Mouse (Mus musculus) hindbrain, postnatal 0 days (tissue): ENCODE measurements at regions not wholly inside any gene's neighbourhood (a gene's known extent, or its start where the extent isn't known, plus 50 kb on each side); places are given as distances from the start of the nearest gene placed in this dataset.
"Not testable (repeated sequence)": the region's sequence is repeated elsewhere in the genome, so short reads cannot be mapped to it uniquely, and the experiment has no call there.

Experiments used
- ATAC-seq: fragments of 200-750 bp; cut with Nextera tagmentation; 2 replicates; pipeline ENCODE4 v1.8.0; 2017; ENCODE audit warnings: mild to moderate bottlenecking, moderate TSS enrichment, moderate library complexity
- DNase-seq: peaks from one replicate; pipeline ENCODE4 v3.0.0-alpha.2; 2015; ENCODE audit warnings: low spot score
- H3K27ac ChIP-seq: fragments of 300-500 bp; sonication (generic); 2 replicates; pipeline ENCODE4 v1.5.1; 2014; ENCODE audit warnings: mild to moderate bottlenecking
- H3K27me3 ChIP-seq: fragments of 300-500 bp; sonication (generic); 2 replicates; pipeline ENCODE4 v1.6.1; 2014; ENCODE audit warnings: low read length, mixed read lengths; ENCODE audit not compliant: insufficient read depth
- H3K36me3 ChIP-seq: fragments of 300-500 bp; sonication (generic); 2 replicates; pipeline ENCODE4 v1.6.1; 2014; ENCODE audit warnings: low read length, mixed read lengths; ENCODE audit not compliant: insufficient read depth
- H3K4me1 ChIP-seq: fragments of 300-500 bp; sonication (generic); 2 replicates; pipeline ENCODE4 v1.6.1; 2014; ENCODE audit warnings: antibody characterized with exemption, low read length, mixed read lengths; ENCODE audit not compliant: insufficient read depth
- H3K4me2 ChIP-seq: fragments of 300-500 bp; sonication (generic); 2 replicates; pipeline ENCODE4 v1.6.1; 2014; ENCODE audit warnings: low read depth, mild to moderate bottlenecking, low read length, moderate library complexity, mixed read lengths
- H3K4me3 ChIP-seq: fragments of 300-500 bp; sonication (generic); 2 replicates; pipeline ENCODE4 v1.5.1; 2014; ENCODE audit warnings: low read length
- H3K9ac ChIP-seq: fragments of 300-500 bp; sonication (generic); replicated peaks from 2 replicates; pipeline ENCODE4 v1.6.1; 2014; ENCODE audit warnings: mild to moderate bottlenecking, low read length, moderate library complexity, mixed read lengths
- H3K9me3 ChIP-seq: fragments of 300-500 bp; sonication (generic); 2 replicates; pipeline ENCODE4 v1.6.1; 2016; ENCODE audit warnings: low read length, mixed read lengths
- CTCF ChIP-seq: IDR thresholded peaks from 2 replicates; pipeline ENCODE4 v1.5.1; 2016; ENCODE audit warnings: antibody characterized with exemption, control low read depth, low read depth
- WGBS: fragments of 180-500 bp; shearing (Covaris S2); extraction: QIAGEN DNeasy Blood & Tissue Kit; methylation state at CpG from one replicate; pipeline ENCODE4 v1.1.7; 2014; 5-methylcytosine and 5-hydroxymethylcytosine counted together

DNA sequence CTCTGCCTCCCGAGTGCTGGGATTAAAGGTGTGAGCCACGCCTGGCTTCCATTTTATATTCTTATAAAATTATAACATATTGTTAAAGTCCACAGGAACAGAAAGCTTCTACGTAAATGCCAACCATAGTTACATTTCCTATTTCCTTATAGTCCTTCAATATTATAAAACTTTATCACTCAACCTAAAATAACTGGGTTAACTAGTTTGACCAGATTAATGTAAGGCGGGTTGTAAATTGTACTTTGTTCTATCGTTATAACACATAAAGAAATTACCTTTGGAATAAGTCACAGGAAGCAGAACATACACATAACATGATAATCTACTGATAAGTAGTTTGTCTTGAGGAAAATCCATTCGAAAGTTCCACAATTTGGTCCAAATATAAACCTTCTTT lies 251.6 kb downstream of the Nfkbiz start:
- Histone ChIP-seq H3K27ac (no peak overlapping the region), H3K9ac (no peak overlapping the region), H3K4me2 (no peak overlapping the region), H3K36me3 (no peaks in the 10 kb centered on the region), H3K4me3 (no peak overlapping the region), H3K27me3 (no peaks in the 10 kb centered on the region), H3K4me1 (no peaks in the 10 kb centered on the region), H3K9me3 (no peaks in the 10 kb centered on the region)
- TF ChIP-seq CTCF = no peak
- ATAC-seq = no peak
- no peak for DNase-seq
- 94% methylated on average over 6 of the region's 6 CpGs for WGBS

DNA sequence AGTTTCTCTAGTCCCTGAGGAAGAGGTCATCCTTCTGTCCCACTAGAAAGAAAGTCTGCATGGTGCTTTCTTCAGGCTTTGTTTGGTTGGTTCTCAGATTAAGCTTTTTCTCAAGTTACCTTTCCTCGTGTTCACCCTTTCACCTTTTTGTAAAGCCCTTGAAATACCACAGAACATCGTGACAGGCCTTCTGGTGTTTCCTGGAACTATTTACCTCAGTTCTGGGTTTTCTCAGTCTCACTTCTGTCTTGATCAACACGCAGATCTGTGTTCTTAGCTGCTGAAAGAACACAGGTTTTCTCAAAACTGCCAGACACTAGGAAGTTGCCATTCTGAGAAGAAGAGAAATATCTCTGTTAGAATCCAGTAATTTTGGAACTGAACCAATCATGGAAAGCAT lies 255.8 kb downstream of the Nfkbiz start:
- Histone ChIP-seq H3K27me3 (no peaks in the 10 kb centered on the region), H3K9ac (no peak overlapping the region), H3K27ac (no peak overlapping the region), H3K4me1 (no peaks in the 10 kb centered on the region), H3K4me2 (no peak overlapping the region), H3K36me3 (no peaks in the 10 kb centered on the region), H3K4me3 (no peak overlapping the region), H3K9me3 (no peaks in the 10 kb centered on the region)
- DNase-seq = no peak
- no peak for ATAC-seq
- WGBS = 77% methylated on average over 3 of the region's 3 CpGs
- TF ChIP-seq CTCF = no peak

DNA sequence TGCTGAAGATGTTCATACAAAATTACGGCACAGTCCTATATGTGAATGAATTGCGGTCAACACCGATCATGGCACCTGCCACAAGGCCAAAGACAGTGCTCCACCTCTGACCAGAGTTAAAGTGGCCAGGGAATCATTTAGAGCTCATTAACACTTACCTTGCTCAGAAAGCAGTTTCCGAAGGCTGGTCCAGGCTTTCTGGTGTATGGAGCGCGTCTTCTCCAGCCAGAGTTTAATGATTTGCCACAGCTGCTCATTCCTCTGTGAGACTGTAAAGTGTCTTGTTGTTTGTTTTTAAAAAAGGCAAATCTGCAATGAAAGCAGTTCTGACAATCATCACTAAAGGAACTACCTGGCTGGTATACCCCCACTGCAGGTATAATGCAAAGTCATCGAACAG lies 256.7 kb downstream of the Nfkbiz start:
- H3K27ac ChIP-seq = no peak overlapping the region
- H3K9ac ChIP-seq = no peak overlapping the region
- no peak overlapping the region for H3K4me2 ChIP-seq
- WGBS = 94% methylated on average over 7 of the region's 7 CpGs
- no peak for TF ChIP-seq CTCF
- no peaks in the 10 kb centered on the region for H3K4me1 ChIP-seq
- no peaks in the 10 kb centered on the region for H3K9me3 ChIP-seq
- DNase-seq = no peak
- H3K27me3 ChIP-seq = no peaks in the 10 kb centered on the region
- no peaks in the 10 kb centered on the region for H3K36me3 ChIP-seq
- no peak for ATAC-seq
- H3K4me3 ChIP-seq = no peak overlapping the region

DNA sequence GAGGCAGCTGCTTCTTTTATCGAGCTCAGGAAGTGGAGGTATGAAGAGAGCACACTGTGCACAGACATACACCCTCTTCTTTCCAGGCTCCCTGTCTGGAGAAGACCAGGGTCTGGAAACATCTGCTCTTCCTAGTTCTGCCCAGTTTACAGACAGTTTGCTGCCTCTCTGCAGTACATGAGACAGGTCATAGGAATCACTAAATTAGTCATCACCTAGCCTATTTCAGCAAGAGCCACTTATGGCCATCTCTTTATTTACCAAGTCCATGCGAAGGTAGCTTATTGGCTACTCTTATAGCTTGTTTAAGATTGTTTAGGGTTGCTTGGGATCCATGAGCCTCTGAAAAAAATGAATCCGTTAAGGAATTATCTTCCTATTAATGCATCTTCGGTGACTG lies 257.9 kb downstream of the Nfkbiz start:
- no peak for ATAC-seq
- Histone ChIP-seq H3K27ac (no peak overlapping the region), H3K4me1 (no peaks in the 10 kb centered on the region), H3K9ac (no peak overlapping the region), H3K27me3 (no peaks in the 10 kb centered on the region), H3K9me3 (no peaks in the 10 kb centered on the region), H3K4me3 (no peak overlapping the region), H3K36me3 (no peaks in the 10 kb centered on the region), H3K4me2 (no peak overlapping the region)
- no peak for TF ChIP-seq CTCF
- WGBS = 91% methylated on average over 4 of the region's 4 CpGs
- DNase-seq = no peak

DNA sequence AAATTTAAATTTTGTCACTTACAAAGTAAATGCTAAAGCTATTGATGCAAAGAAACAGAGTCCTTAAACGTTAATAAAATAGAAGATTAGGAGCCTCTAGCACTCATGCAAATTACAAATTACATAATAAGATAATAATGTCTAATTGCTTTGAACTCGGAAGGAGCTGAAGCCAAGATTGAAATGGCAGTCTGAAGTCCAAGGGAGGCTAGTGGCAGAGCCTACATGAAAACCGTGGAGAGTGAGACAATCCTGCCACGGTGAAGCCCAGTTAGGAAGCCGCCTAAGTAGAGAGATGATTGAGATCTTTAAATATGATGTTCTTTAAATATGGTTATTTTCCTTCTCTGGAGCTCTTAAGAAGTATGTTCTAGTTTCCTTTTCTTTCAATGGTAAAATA lies 260.0 kb downstream of the Nfkbiz start:
- ATAC-seq (no peak), DNase-seq (no peak)
- TF ChIP-seq CTCF = no peak
- Histone ChIP-seq H3K9ac (no peak overlapping the region), H3K27ac (no peak overlapping the region), H3K27me3 (no peaks in the 10 kb centered on the region), H3K4me3 (no peak overlapping the region), H3K4me2 (no peak overlapping the region), H3K9me3 (no peaks in the 10 kb centered on the region), H3K4me1 (no peaks in the 10 kb centered on the region), H3K36me3 (no peaks in the 10 kb centered on the region)
- WGBS = 85% methylated on average over 5 of the region's 5 CpGs

DNA sequence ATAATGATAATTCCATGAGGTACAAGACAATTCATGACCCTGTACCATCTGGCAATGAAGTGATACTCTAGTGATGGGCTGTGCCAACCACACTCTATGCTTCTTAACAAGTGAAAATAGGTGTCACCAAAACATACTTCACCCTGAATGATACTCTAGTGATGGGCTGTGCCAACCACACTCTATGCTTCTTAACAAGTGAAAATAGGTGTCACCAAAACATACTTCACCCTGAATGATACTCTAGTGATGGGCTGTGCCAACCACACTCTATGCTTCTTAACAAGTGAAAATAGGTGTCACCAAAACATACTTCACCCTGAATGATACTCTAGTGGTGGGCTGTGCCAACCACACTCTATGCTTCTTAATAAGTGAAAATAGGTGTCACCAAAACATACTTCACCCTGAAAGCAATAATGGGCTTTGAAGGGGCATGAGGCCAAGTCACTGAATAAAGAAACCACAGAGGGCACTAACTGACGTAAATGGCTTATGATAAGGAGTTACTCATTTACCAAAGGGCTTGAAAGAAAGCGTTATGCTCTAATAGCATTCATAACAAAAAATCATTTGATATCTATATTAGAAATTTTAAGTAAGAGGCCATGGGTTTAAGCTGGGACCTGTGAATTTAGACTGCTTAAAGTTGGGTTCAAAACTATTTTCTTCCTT lies 263.0 kb downstream of the Nfkbiz start:
- ATAC-seq, H3K9ac ChIP-seq, DNase-seq, H3K4me2 ChIP-seq, H3K4me1 ChIP-seq, H3K9me3 ChIP-seq, H3K27ac ChIP-seq, H3K27me3 ChIP-seq, H3K36me3 ChIP-seq, H3K4me3 ChIP-seq: not testable (repeated sequence)
- 84% methylated on average over 2 of the region's 2 CpGs for WGBS

DNA sequence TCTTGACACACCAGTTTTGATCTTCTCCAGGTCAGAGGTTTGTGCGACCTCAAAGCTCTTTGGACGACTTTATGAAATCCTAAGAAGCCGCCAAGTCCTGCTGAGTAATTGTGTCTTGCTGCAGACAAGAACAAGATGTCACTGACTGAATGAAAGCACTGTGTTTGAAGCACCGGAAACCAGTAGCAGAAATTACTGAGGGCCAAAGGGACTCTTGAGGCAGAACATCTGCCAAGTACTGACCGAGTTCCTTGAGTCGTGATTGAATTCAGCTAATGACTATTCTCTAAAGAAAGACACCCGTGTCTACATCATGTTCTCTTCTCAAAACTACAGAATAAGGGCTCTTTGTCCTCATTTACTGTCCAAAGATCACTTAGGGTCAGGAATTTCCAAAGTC lies 267.6 kb downstream of the Nfkbiz start:
- Histone ChIP-seq H3K4me3 (no peak overlapping the region), H3K27me3 (no peaks in the 10 kb centered on the region), H3K9me3 (no peaks in the 10 kb centered on the region), H3K36me3 (no peaks in the 10 kb centered on the region), H3K9ac (no peak overlapping the region), H3K4me2 (no peak overlapping the region), H3K4me1 (no peaks in the 10 kb centered on the region), H3K27ac (no peak overlapping the region)
- no peak for DNase-seq
- 39% methylated on average over 7 of the region's 7 CpGs for WGBS
- no peak for TF ChIP-seq CTCF
- ATAC-seq = no peak
